Mouse (Mus musculus) bone marrow macrophage, adult 2 months (primary cell): ENCODE measurements around the gene Speg.

Experiments
- CTCF ChIP-seq: IDR thresholded peaks from 2 replicates; pipeline ENCODE4 v1.5.1; 2012; ENCODE audit warnings: low read depth, mild to moderate bottlenecking, low read length, moderate library complexity
- POLR2A ChIP-seq: IDR thresholded peaks from 2 replicates; pipeline ENCODE4 v1.6.1; 2012; ENCODE audit warnings: mild to moderate bottlenecking, low read depth, low read length, borderline replicate concordance

GRCm38 (mm10) chr1:75372450-75372849 is 2.6 kb upstream of the Speg start:
- TF ChIP-seq POLR2A (no peak), CTCF (no peak)
